In genomic region chr14:52114101-52114500, GRCm38 (mm10) we compare ENCODE assay signal across 21 mouse cellular contexts. TPM values are rescaled to one million over a fixed set of nuclear protein-coding genes. Genes with fewer than 3 reads are reported as not detected.
A peak's percentile ranks its signal among the peaks of the same experiment; 100 is the strongest.
DNase-seq lines count a peak whose midpoint lies in the region; ATAC-seq and TF ChIP-seq lines count a peak whose summit lies in the region.
"Had no signal": no experiment of that assay in that cellular context is flagged by ENCODE, and none has a peak within 500 bp of the region (broad histone marks: within the 10 kb centered on the region; RNA-seq: fewer than 3 reads in every experiment).

No protein-coding gene starts in this region.

- ATAC-seq in CD4-positive, CD25-positive, alpha-beta regulatory T cell, adult 4 months, result no peak
- ATAC-seq: activated CD4-positive, CD25-positive, alpha-beta regulatory T cell, adult 4 months; forebrain, embryonic 13.5 days; forebrain, embryonic 15.5 days; forebrain, postnatal 0 days; Patski had no signal

- in situ Hi-C loops in ES-E14 (cut with MboI; ENCODE audit: low sequenced_read_pairs in 2 of 2, unreplicated experiment in 2 of 2), result no loop called here

- no peak overlapping the region; the same call in 1 of the 2 replicates for H3K9ac ChIP-seq in ES-E14 (ENCODE audit: insufficient read depth, low read depth, low read length, poor library complexity, severe bottlenecking)
- H3K9ac ChIP-seq: embryonic facial prominence, embryonic 12.5 days; forebrain, embryonic 13.5 days; forebrain, embryonic 15.5 days; forebrain, postnatal 0 days had no signal

- DNase-seq in ES-CJ7 (ENCODE audit: low read depth, low spot score) (peak; percentile 89), ES-E14 (ENCODE audit: low read depth, low spot score) (no peak), ZHBTc4 (ENCODE audit: low read depth, low spot score) (peak; percentile 74)
- no peak for DNase-seq in layer of hippocampus, adult 9-10 months (ENCODE audit: low spot score)
- DNase-seq: adrenal gland, adult 8-10 months; adrenal gland, postnatal 14 days; adrenal gland, postnatal 36 days; cerebellum, adult 11-12 months; cerebellum, adult 2 months; cerebellum, adult 9-10 months; cerebellum, postnatal 10 days; cerebellum, postnatal 25 days; forebrain, postnatal 0 days had no signal

- no peaks in the 10 kb centered on the region for H3K36me3 ChIP-seq in ES-E14 (ENCODE audit: control insufficient read depth, insufficient read depth, low read length, poor library complexity, severe bottlenecking)
- H3K36me3 ChIP-seq: embryonic facial prominence, embryonic 10.5 days; embryonic facial prominence, embryonic 12.5 days; forebrain, embryonic 15.5 days; G1E had no signal

- H3K4me3 ChIP-seq in ES-E14 (ENCODE audit: insufficient read depth in 1 of 2, low read depth in 1 of 2, low read length in 2 of 2, poor library complexity in 1 of 2, severe bottlenecking in 1 of 2), result no peak overlapping the region
- H3K4me3 ChIP-seq: embryonic facial prominence, embryonic 10.5 days; embryonic facial prominence, embryonic 12.5 days; forebrain, embryonic 13.5 days; forebrain, embryonic 15.5 days had no signal

- no peaks in the 10 kb centered on the region for H3K9me3 ChIP-seq in ES-E14 (ENCODE audit: control insufficient read depth, insufficient read depth, low read depth, low read length)
- H3K9me3 ChIP-seq: embryonic facial prominence, embryonic 10.5 days; embryonic facial prominence, embryonic 12.5 days; forebrain, embryonic 13.5 days; forebrain, embryonic 15.5 days; G1E had no signal

- peaks cover 7 to 13% of the 10 kb centered on the region in 2 experiments for H3K4me1 ChIP-seq in ES-E14 (ENCODE audit: control insufficient read depth in 2 of 2, insufficient read depth in 2 of 2, low read length in 2 of 2, poor library complexity in 1 of 2)

- H3K27ac ChIP-seq in ES-E14 (ENCODE audit: insufficient read depth, low read depth, low read length, poor library complexity, severe bottlenecking), result peak overlapping the region; percentile 60; the same call in 1 of the 2 replicates
- H3K27ac ChIP-seq: embryonic facial prominence, embryonic 10.5 days; embryonic facial prominence, embryonic 12.5 days; forebrain, embryonic 13.5 days; forebrain, embryonic 15.5 days had no signal

TF ChIP-seq in ES-E14, 5 proteins besides CTCF, POLR2A, EP300 and RAD21:
- TF ChIP-seq HCFC1 (IDR thresholded peaks at IDR 0.05; ENCODE audit: borderline replicate concordance, insufficient read depth, low read length), result no peak
- no peak for TF ChIP-seq MAFK (IDR thresholded peaks at IDR 0.05; ENCODE audit: insufficient read depth, low read depth, low read length)
- no peak for TF ChIP-seq ZC3H11A (IDR thresholded peaks at IDR 0.05; ENCODE audit: borderline replicate concordance, low read depth, low read length)
- TF ChIP-seq ZNF384 (IDR thresholded peaks at IDR 0.05; ENCODE audit: low read depth, low read length), result no peak
- TF ChIP-seq CHD2 (IDR thresholded peaks at IDR 0.05; ENCODE audit: low read depth, low read length), result no peak

RNA-seq across cellular contexts. Expression of gene Rpgrip1, which starts 3.6 kb away (rescaled TPM):
- total RNA-seq in ES-E14 (2012; rRNA removed), result 3.3 and 6.4 TPM in 2 replicates
- polyA plus RNA-seq in CD4-positive, CD25-positive, alpha-beta regulatory T cell, adult 4 months (2017; shearing (Covaris generic)), result 10 to 100 TPM; 78.7 to 78.9 TPM

RNA-seq across cellular contexts. Expression of gene Hnrnpc, which starts 10.3 kb away (rescaled TPM):
- total RNA-seq in ES-E14 (2012; rRNA removed), result 242 and 267 TPM in 2 replicates
- polyA plus RNA-seq in CD4-positive, CD25-positive, alpha-beta regulatory T cell, adult 4 months (2017; shearing (Covaris generic)), result 100 to 1,000 TPM; 463 to 514 TPM

Comparison
In these comparisons a context has a peak if more than half of its experiments do, and no peak if none do; other contexts are left out.
1. DNase-seq: peak in ES-CJ7 (single experiment) and ZHBTc4 (single experiment); none in ES-E14 (single experiment) and layer of hippocampus, adult 9-10 months (single experiment).